Mouse (Mus musculus) hindbrain, embryonic 15.5 days (tissue): Measurements from ENCODE around the gene Itga1. TPM values are rescaled to one million over a fixed set of nuclear protein-coding genes. Genes with fewer than 3 reads are reported as not detected.

Source experiments
- ATAC-seq: fragments of 200-750 bp; cut with Nextera tagmentation; 2 replicates; pipeline ENCODE4 v1.8.0; 2017; ENCODE audit warnings: low read depth, moderate number of reproducible peaks, moderate TSS enrichment; ENCODE audit not compliant: low FRiP score
- H3K27ac ChIP-seq: fragments of 300-500 bp; sonication (generic); replicated peaks from 2 replicates; pipeline ENCODE4 v1.5.1; 2015; ENCODE audit warnings: mild to moderate bottlenecking, inconsistent platforms
- H3K27me3 ChIP-seq: fragments of 300-500 bp; sonication (generic); 2 replicates; pipeline ENCODE4 v1.6.1; 2015; ENCODE audit warnings: control low read depth, inconsistent platforms
- H3K36me3 ChIP-seq: fragments of 300-500 bp; sonication (generic); 2 replicates; pipeline ENCODE4 v1.6.1; 2015; ENCODE audit warnings: control low read depth, inconsistent platforms
- H3K4me1 ChIP-seq: fragments of 300-500 bp; sonication (generic); replicated peaks from 2 replicates; pipeline ENCODE4 v1.6.1; 2015; ENCODE audit warnings: control low read depth, inconsistent platforms
- H3K4me2 ChIP-seq: fragments of 300-500 bp; sonication (generic); 2 replicates; pipeline ENCODE4 v1.6.1; 2015; ENCODE audit warnings: moderate library complexity, mild to moderate bottlenecking, inconsistent platforms
- H3K4me3 ChIP-seq: fragments of 300-500 bp; sonication (generic); 2 replicates; pipeline ENCODE4 v1.5.1; 2015; ENCODE audit warnings: mild to moderate bottlenecking, inconsistent platforms
- H3K9ac ChIP-seq: fragments of 300-500 bp; sonication (generic); 2 replicates; pipeline ENCODE4 v1.6.1; 2015; ENCODE audit warnings: inconsistent platforms
- H3K9me3 ChIP-seq: fragments of 300-500 bp; sonication (generic); 2 replicates; pipeline ENCODE4 v1.6.1; 2016; ENCODE audit warnings: control low read depth, inconsistent platforms
- WGBS: fragments of 180-500 bp; shearing (Covaris S2); methylation state at CpG from one replicate; pipeline ENCODE4 v1.1.7; 2015; 5-methylcytosine and 5-hydroxymethylcytosine counted together
- polyA plus RNA-seq: library from polyadenylated mRNA; unstranded; fragments of >200 nt; fragmentation: Nextera tagmentation; extraction: Ambion mirVana; gene quantifications from 2 replicates; pipeline ENCODE4 v1.2.1, GENCODE M21; 2015

The Itga1 gene
- polyA plus RNA-seq, 1 experiment from 2014 or later = 6.3 TPM

DNA sequence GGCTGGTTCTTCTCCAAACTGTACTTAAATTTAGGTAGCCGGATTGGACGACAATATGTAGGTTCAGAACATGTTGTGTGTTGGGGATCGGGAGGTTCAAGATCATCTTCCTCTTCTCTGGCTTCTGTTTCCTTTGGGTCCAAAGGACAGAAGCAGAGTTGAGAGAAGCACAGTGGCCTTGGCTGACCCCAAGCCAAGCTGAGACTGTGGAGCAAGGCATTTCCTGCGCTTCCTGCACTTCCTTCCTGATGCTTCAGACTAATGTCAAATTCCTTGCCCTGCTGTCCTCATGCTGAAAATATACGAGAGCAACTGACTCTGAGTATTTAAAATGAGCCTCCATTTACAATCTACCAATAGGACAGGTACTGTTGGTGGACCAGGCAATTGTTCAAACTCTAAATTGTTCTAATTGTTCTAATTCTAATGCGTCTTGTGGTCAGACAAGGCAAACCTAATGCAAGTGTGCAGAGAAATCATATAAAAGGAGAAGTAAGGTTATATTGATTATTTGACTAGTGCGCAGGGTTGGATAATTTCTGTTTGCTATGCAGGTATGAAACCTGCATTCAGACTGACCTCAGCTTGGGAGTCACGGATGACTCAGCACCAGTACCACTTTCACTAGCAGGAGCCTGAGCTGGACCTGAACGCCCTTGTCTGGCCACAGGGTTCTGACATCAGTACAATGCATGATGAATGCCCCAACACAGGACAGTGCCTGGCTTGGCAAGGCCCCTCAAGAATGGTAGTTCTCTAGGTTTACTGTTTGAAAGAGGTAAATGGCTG lies 24.2 kb downstream of the Itga1 start:
- no peak overlapping the region for H3K4me2 ChIP-seq
- H3K27me3 ChIP-seq = no peaks in the 10 kb centered on the region
- 81% methylated on average over 9 of the region's 9 CpGs for WGBS
- ATAC-seq = no peak
- no peaks in the 10 kb centered on the region for H3K4me1 ChIP-seq
- no peak overlapping the region for H3K27ac ChIP-seq
- H3K9me3 ChIP-seq = no peaks in the 10 kb centered on the region
- H3K9ac ChIP-seq = no peak overlapping the region
- H3K4me3 ChIP-seq = no peak overlapping the region
- H3K36me3 ChIP-seq = no peaks in the 10 kb centered on the region

DNA sequence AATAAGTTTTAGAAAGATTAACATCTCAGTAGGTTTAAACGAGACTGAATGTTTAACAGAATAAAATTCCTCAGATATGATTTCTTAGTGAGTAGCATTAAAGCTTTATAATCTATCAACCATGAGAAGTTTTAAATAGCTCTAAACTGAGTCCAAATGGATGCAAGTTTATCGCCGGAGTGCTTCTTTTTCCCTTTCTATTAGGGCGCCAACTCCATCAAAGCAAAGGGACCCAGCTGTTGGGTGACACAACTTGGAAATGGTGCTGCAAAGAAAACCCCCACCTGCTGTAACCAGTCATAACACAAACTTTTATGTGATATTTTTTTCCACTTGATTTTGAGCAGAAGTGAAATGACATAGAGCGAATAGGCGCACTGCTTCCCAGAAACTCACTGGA lies 29.4 kb downstream of the Itga1 start:
- Histone ChIP-seq H3K36me3 (no peaks in the 10 kb centered on the region), H3K9me3 (no peaks in the 10 kb centered on the region), H3K27ac (no peak overlapping the region), H3K9ac (no peak overlapping the region), H3K4me1 (no peaks in the 10 kb centered on the region), H3K4me2 (no peak overlapping the region), H3K4me3 (no peak overlapping the region), H3K27me3 (no peaks in the 10 kb centered on the region)
- no peak for ATAC-seq
- WGBS = 95% methylated on average over 6 of the region's 6 CpGs

- no peak overlapping the region for H3K4me3 ChIP-seq
- no peaks in the 10 kb centered on the region for H3K4me1 ChIP-seq
- no peaks in the 10 kb centered on the region for H3K36me3 ChIP-seq
- H3K4me2 ChIP-seq = no peak overlapping the region
- no peaks in the 10 kb centered on the region for H3K27me3 ChIP-seq
- no peak for ATAC-seq
- H3K27ac ChIP-seq = no peak overlapping the region
- 84% methylated on average over 3 of the region's 3 CpGs for WGBS
- no peak overlapping the region for H3K9ac ChIP-seq
- no peaks in the 10 kb centered on the region for H3K9me3 ChIP-seq
Measured at GRCm38 (mm10) chr13:115071431-115071830, 30.3 kb downstream of the Itga1 start.

DNA sequence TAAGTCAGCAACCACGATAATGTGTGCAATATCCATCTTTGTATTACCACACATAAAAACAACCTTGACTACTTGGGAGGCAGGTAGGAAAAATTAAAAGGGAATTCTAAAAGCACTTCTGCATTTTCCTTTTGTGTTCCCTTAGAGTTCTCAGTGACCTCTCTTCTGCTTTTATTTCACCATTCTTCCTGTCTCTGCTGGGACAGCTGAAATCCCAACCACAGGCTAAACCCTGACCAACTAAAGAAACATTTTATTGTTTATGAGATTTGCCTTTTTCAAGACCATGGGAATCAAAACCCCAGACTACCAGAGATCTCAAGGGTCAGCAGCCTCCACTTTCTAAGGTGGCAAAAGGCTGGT lies 33.8 kb downstream of the Itga1 start:
- Histone ChIP-seq H3K27me3 (no peaks in the 10 kb centered on the region), H3K9ac (no peak overlapping the region), H3K27ac (no peak overlapping the region), H3K4me3 (no peak overlapping the region), H3K4me1 (no peaks in the 10 kb centered on the region), H3K4me2 (no peak overlapping the region), H3K36me3 (no peaks in the 10 kb centered on the region), H3K9me3 (no peaks in the 10 kb centered on the region)
- 90% methylated on average over 1 of the region's 1 CpGs for WGBS
- no peak for ATAC-seq

DNA sequence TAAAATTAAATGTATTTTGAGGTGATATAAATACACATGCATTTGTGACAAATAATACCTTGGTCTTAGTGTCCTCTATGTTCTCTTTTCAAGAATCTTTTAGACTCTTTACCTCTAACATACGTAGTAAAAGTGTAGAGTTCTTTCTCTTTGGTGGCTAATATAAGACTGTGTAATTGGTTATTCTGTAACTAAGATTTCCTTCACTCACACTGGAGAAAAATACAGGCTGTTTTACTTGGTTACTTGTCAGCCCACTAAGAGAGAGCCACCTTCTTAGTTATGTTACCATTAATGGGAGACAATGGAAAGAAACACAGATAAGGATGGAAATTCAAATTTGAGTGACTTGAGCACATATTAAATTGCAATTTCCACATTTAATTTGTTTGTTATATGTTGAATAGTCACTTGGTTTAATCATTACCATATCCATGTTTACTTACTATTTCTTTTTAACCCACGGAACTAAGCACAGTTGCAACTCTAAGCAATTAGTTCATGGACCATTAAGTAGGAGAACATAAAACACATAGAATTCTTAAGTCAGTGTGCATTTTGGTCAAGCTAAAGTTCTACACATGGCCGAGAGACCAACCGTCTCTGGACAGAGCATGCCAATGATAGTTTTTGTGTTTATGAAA lies 34.3 kb downstream of the Itga1 start:
- H3K9me3 ChIP-seq = no peaks in the 10 kb centered on the region
- no peak overlapping the region for H3K4me3 ChIP-seq
- H3K4me2 ChIP-seq = no peak overlapping the region
- WGBS = 76% methylated on average over 4 of the region's 4 CpGs
- H3K9ac ChIP-seq = no peak overlapping the region
- H3K27me3 ChIP-seq = no peaks in the 10 kb centered on the region
- no peak for ATAC-seq
- no peaks in the 10 kb centered on the region for H3K36me3 ChIP-seq
- no peak overlapping the region for H3K27ac ChIP-seq
- no peaks in the 10 kb centered on the region for H3K4me1 ChIP-seq

DNA sequence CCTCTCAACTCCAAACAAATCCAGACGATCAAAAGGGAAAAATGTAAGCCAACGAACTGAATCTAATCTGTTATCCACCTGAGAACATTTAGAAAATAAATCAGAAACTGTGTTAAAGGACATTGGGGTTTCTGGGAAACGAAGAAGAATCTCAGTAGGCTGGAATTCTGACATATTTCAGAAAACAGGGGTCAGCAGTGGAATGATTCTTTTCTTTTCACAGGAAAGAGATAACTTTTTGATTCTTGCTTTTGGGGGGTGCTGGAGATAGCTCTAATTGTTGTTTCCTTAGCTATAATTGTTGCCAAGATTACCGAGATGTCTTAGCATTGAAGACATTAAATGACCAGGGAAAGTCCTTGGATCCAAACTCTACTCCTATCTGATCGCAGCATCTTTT lies 44.2 kb downstream of the Itga1 start:
- Histone ChIP-seq H3K9ac (no peak overlapping the region), H3K4me1 (no peaks in the 10 kb centered on the region), H3K4me2 (no peak overlapping the region), H3K27me3 (no peaks in the 10 kb centered on the region), H3K9me3 (no peaks in the 10 kb centered on the region), H3K4me3 (no peak overlapping the region), H3K27ac (no peak overlapping the region), H3K36me3 (no peaks in the 10 kb centered on the region)
- 88% methylated on average over 5 of the region's 5 CpGs for WGBS
- no peak for ATAC-seq

DNA sequence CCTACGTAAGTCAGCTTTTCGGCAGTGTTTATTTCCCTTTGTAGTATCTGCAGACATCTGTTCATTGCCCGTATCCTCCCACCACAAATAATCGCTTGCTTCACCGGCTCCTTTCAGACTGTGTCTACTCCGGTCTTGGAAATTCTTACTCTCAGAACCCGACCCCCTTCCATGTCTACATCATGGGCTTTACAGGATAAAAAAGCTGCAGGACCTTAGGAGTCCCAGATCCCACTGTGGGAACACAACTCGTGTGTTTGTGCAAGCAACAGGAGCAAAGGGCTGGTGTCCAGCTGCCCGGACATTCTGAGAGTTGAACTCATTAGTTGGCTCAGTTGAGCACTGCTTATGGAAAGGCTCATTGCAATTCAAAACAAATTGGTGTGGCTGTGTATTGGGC lies 47.0 kb downstream of the Itga1 start:
- H3K4me2 ChIP-seq = peak overlapping the region; percentile 24; the same call in 1 of the 2 replicates
- no peaks in the 10 kb centered on the region for H3K4me1 ChIP-seq
- no peaks in the 10 kb centered on the region for H3K9me3 ChIP-seq
- H3K9ac ChIP-seq = no peak overlapping the region
- no peaks in the 10 kb centered on the region for H3K36me3 ChIP-seq
- no peak overlapping the region for H3K4me3 ChIP-seq
- H3K27ac ChIP-seq = no peak overlapping the region
- WGBS = 12% methylated on average over 9 of the region's 9 CpGs
- H3K27me3 ChIP-seq = no peaks in the 10 kb centered on the region
- ATAC-seq = no peak

DNA sequence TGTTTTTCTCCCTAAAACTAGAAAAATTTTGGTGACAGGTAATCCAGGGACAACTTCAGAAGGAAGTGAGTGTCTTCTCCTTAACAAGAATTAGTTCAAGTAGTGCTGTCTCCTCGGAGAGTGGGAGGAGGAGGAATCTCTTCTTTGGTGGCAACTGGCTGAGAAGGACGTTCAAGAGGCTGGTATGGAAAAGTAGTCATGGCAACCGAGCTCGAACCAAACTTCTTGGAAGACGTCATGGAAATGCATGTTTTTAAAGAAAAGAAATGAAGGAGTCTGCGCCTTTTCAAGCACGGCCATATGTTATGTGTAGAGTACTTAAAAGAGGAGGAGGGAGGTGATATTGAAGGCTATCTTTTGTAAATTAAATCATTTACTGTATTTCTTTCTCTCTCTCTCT lies 49.2 kb downstream of the Itga1 start:
- no peak for ATAC-seq
- no peaks in the 10 kb centered on the region for H3K27me3 ChIP-seq
- no peak overlapping the region for H3K4me2 ChIP-seq
- no peak overlapping the region for H3K9ac ChIP-seq
- no peaks in the 10 kb centered on the region for H3K36me3 ChIP-seq
- no peak overlapping the region for H3K4me3 ChIP-seq
- 62% methylated on average over 7 of the region's 7 CpGs for WGBS
- no peaks in the 10 kb centered on the region for H3K4me1 ChIP-seq
- H3K27ac ChIP-seq = no peak overlapping the region
- no peaks in the 10 kb centered on the region for H3K9me3 ChIP-seq

GRCm38 (mm10) chr13:115050660-115051559 lies 50.9 kb downstream of the Itga1 start:
- ATAC-seq = peak; percentile 65; the same call in 1 of the 2 replicates

DNA sequence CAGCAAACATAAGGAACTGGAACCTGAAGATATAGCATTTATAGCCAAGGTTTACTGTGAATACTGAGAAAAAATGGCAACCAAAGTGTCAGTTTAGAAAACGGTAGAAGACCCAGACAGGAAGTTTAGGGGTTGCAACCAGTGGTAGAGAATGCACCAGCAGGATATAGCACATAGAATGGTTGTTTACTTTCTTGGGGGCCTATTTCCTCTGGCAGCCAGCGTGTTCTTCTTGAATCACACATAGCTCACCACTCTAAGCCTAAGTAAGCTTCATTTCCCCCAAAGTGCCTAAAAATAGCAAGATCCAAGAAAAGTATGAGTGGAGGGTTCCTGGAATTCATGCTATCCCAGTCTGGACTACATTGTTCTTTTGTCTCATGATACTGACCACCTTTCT lies 59.1 kb downstream of the Itga1 start:
- no peak overlapping the region for H3K4me2 ChIP-seq

More at GRCm38 (mm10) chr13:115050660-115051559, 50.9 kb downstream of the Itga1 start:
- Histone ChIP-seq H3K4me2 (no peak overlapping the region), H3K4me1 (no peaks in the 10 kb centered on the region), H3K9me3 (no peaks in the 10 kb centered on the region), H3K36me3 (no peaks in the 10 kb centered on the region), H3K9ac (no peak overlapping the region), H3K27ac (no peak overlapping the region), H3K27me3 (no peaks in the 10 kb centered on the region), H3K4me3 (no peak overlapping the region)
- 74% methylated on average over 13 of the region's 13 CpGs for WGBS

DNA sequence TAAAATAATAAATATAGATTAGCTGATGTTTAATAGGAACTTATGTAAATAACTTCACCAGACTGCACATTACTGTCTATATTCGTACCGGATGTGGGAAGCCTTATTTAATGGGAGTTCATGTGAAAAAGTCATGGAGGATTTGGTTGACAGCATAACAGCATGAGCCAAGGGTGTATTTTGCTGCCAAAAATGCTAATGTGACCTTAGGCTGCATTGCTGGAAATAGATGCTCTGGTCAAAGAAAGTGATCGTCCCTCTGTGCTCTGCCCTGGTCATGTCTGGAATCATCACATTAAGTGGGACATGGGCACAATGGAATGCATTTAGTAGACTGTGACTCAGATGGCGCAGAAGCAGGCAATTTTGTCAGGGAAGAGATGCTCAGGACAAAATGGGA lies 64.5 kb downstream of the Itga1 start:
- WGBS = 56% methylated on average over 4 of the region's 4 CpGs
- no peaks in the 10 kb centered on the region for H3K27me3 ChIP-seq
- H3K36me3 ChIP-seq = no peaks in the 10 kb centered on the region
- no peaks in the 10 kb centered on the region for H3K4me1 ChIP-seq
- H3K9me3 ChIP-seq = no peaks in the 10 kb centered on the region
- 0 out of 2 replicates have a peak, but pooled peaks have one; percentile 34 for ATAC-seq
- no peak overlapping the region for H3K4me2 ChIP-seq
- no peak overlapping the region for H3K9ac ChIP-seq
- no peak overlapping the region for H3K4me3 ChIP-seq
- H3K27ac ChIP-seq = no peak overlapping the region

More for the DNA sequence above, 59.1 kb downstream of the Itga1 start:
- no peak overlapping the region for H3K4me3 ChIP-seq
- H3K9me3 ChIP-seq = no peaks in the 10 kb centered on the region
- ATAC-seq = no peak
- no peaks in the 10 kb centered on the region for H3K36me3 ChIP-seq
- no peaks in the 10 kb centered on the region for H3K27me3 ChIP-seq
- H3K27ac ChIP-seq = no peak overlapping the region
- H3K4me1 ChIP-seq = no peaks in the 10 kb centered on the region
- H3K9ac ChIP-seq = no peak overlapping the region
- 77% methylated on average over 2 of the region's 2 CpGs for WGBS

DNA sequence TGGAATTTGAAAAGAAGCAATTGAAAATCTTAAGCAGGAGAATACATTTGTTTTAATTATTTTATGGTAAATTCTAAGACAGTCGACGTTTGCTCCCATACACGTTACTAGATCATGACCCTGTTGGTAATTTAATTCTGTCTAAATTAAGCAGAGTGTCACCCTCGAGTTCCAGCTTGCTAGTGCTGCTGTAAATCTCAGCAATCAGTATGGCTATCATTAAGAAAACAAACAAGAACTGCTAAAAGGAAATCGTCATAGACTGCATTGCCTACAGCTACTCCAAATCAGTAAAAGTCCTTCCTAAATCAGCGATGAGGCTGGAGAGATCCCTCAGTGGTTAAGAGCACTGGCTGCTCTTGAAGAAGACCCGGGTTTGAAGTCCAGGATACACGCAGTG lies 66.4 kb downstream of the Itga1 start:
- H3K27me3 ChIP-seq = no peaks in the 10 kb centered on the region
- H3K4me1 ChIP-seq = no peaks in the 10 kb centered on the region
- H3K4me2 ChIP-seq = no peak overlapping the region
- no peak for ATAC-seq
- WGBS = 84% methylated on average over 8 of the region's 8 CpGs
- no peak overlapping the region for H3K27ac ChIP-seq
- no peak overlapping the region for H3K4me3 ChIP-seq
- H3K9me3 ChIP-seq = no peaks in the 10 kb centered on the region
- H3K9ac ChIP-seq = no peak overlapping the region
- H3K36me3 ChIP-seq = no peaks in the 10 kb centered on the region
